Mouse (Mus musculus) spleen, postnatal 36 days (tissue): ENCODE measurements around the gene Myod1.
A peak's percentile ranks its signal among the peaks of the same experiment; 100 is the strongest.

ENCODE experiments used
- DNase-seq, 2 experiments: peaks; one replicate each; pipeline ENCODE4 v3.0.0; 2022; ENCODE audit warnings: low spot score in 2 of 2, mixed read lengths in 1 of 2

Myod1 gene

DNA sequence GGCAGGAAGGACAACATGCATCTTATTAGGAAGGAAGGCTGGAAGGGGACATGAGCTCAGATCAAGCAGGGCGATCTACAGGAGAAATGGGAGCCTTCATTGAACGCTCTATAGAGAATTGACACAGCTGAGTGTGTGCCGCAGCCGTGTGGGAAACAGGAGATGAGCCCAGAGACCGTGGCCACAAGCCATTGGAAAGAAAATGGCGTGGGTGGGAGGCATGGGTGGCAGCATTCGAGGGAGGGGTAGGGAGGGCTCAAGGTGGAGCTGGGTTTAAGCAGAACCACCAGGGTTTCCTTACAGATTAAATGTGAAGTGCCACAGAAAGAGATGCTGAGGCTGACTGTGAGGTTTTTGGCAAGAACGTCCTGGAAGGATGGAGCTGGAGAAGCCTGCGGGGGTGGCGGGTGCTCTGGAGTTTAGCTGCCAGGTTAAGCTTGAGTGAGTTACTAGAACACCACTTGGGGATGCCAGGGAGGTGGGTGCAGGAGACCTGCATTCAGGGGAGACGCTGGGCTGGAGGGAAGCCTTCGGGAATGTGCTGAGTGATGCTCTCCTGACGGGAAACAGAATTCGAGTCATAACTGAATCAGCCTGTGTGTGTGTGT lies 39.6 kb downstream of the Myod1 start:
- DNase-seq, result no peak

- no peak for DNase-seq
Observed at GRCm38 (mm10) chr7:46417467-46417866, 41.2 kb downstream of the Myod1 start.

GRCm38 (mm10) chr7:46418102-46418622 lies 41.9 kb downstream of the Myod1 start:
- no peak for DNase-seq

DNA sequence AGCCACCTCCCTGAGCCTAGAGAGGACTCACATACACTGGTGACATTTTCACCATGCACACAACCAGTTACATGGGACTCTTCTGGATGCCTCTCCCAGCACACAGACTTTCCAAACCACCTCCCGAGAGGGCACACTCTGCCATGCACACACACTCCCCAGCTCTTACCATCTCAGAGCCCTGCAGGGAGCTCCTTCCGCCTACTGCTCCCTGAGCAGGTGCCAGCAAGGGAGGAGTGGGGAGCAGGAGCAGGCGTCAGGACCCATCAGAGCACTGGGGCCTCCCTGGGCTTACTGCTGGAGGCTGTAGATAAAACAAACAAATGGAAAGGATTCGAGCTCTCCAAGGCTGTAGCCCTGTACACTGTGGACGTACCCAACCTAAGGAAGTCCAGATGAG lies 45.3 kb downstream of the Myod1 start:
- no peak for DNase-seq

GRCm38 (mm10) chr7:46422052-46422763 lies 45.9 kb downstream of the Myod1 start:
- DNase-seq, result no peak

DNA sequence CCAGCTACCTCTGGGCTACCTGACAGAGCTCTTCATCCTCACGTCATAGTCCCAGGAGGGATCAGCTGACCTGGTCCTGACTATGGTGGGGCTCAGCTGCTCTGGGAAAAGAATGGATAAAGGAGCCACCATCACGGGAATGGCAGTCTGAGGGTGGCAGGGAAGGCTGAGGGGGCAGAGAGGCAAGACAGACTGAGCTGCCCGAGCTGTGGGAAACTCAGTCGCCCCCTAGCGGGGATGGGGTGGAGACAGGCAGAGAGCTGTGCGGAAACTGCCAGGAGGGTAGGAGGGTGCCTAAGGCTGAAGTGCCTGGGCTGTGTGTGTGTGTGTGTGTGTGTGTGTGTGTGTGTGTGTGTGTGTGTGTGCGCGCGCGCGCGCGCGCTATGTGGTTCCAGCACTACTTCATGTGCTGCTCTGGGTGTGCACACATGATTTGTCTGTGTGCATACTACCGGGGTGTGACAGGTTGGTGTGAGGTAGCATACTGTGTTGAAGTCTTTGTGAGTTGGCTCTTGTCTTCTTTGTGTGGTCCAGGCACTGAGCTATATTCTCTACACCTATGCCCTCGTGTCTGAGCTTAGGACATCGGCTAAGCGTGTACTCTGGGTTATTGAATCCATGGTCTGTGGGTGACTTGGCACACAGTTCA lies 46.6 kb downstream of the Myod1 start:
- DNase-seq, result peak; percentile 60 to 63

- no peak for DNase-seq
Observed at GRCm38 (mm10) chr7:46423951-46424350, 47.7 kb downstream of the Myod1 start.

DNA sequence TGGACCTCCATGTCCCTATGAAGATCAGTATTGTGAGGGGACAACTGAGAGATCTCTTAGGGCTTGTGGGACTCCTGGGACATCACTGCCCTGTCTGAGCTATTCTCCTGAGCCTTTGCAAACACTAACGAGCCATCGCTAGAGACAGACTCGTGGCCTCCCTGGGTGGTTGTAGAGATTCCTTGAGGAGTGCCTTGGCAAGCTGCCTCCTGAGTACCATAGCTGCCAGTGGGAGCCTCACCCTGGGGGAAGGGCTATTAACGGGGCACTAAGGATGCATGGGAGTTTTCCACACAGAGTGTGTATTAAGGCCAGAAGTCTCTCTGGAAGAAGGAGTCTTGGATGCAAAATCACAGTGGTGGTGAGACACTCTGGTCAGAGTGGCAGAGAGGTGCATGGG lies 48.7 kb downstream of the Myod1 start:
- no peak for DNase-seq
